Mouse (Mus musculus) kidney, postnatal 4 days (tissue): ENCODE measurements around the gene Fam171a1.
"Not testable (repeated sequence)": the region's sequence is repeated elsewhere in the genome, so short reads cannot be mapped to it uniquely, and the experiment has no call there.

Experiments used
- DNase-seq, 2 experiments: peaks; one replicate each; pipeline ENCODE4 v3.0.0; 2021; ENCODE audit warnings: mixed read lengths in 2 of 2

Gene Fam171a1

GRCm38 (mm10) chr2:3113866-3114265 lies at the start of gene Fam171a1:
Gene Fam171a1 (plus strand): TSS chr2:3114224.
- no peak for DNase-seq

DNA sequence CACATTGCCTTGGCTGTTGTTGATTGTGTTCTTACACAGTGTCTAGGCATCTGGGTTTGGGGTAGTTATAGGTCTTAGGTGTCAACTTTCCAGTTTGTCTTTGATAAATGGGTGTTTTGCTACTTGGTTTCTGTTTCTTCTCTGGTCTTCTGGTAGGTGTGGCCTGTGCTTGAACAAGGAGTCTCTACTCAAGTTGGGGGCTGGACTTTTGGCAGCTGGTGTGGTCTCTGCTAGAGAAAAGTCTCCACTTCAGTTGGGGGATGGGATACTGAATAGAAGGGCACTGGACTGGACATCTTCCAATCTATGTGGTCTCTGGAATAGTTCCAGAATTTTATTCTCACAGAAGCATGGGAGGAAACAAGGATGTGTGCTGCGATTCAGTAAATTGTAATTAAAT lies 44.9 kb upstream of the Fam171a1 start:
- DNase-seq, result no peak

DNA sequence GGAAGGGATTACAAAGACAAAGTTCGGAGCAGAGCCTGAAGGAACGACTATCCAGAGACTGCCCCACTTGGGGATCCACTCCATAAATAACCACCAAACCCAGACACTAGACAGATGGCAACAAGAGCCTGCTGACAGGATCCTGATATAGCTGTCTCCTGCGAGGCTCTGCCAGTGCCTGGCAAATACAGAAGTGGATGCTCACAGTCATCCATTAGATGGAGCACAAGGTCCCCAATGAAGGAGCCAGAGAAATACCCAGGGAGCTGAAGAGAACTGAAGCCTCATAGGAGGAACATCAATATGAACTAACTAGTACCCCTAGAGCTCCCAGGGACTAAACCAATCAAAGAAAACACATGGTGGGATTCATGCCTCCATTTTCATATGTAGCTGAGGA lies 25.7 kb upstream of the Fam171a1 start:
- DNase-seq, result not testable (repeated sequence)

DNA sequence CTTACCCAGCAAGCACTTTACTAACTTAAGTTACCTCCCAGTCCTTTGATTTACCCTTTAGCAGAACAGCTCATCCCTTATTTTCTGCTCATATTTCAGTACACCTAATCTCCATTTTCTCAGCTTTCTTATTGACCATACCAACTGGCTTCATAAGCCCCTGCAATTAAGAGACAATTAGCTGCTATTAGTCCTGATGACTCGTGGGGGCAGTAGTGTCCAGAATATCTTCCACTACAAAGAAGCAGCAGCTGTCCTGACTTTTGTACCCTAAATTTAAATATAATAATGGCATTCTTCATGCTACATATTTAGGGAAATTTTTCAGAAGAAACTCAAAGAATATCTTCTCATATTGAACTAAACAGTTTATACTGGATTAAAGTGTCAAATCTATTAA lies 24.8 kb upstream of the Fam171a1 start:
- DNase-seq, result no peak

DNA sequence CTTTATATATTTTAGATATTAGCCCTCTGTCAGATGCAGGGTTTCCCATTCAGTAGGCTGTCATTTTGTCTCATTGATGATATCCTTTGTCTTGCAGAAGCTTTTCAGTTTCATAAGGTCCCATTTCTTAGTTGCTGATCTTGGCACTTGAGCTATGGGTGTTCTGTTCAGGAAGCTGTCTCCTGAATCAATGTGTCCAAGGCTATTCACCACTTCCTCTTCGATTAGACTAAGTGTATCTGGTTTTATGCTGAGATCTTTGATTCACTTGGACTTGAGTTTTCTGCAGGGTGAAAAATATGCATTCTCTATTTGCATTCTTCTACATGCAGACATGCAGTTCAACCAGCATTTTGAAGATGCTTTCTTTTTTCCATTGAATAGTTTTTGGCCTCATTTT lies 17.9 kb upstream of the Fam171a1 start:
- no peak for DNase-seq

- no peak for DNase-seq
These were observed 14.1 kb upstream of the Fam171a1 start for GRCm38 (mm10) chr2:3099971-3100370.

GRCm38 (mm10) chr2:3101292-3101957 lies 12.6 kb upstream of the Fam171a1 start:
- DNase-seq, result no peak

DNA sequence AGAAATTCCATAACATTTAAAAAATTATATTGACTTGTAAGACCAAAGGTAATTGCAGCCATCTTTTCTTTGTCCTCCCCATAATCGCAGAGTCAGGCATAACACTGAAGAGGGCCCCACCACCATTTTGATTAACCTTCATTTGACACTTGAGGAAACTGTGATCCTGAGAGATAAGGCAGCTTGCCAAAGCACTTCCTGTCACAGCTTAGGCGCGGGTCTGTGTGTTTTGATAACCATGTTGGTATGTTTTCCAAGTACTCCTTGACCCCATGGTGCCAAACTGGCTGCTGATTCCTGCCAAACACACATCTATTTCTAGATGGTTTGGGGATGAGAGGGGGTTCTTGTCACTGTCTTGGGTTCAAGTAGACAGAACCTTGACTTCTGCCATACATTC lies 11.7 kb upstream of the Fam171a1 start:
- DNase-seq, result no peak

DNA sequence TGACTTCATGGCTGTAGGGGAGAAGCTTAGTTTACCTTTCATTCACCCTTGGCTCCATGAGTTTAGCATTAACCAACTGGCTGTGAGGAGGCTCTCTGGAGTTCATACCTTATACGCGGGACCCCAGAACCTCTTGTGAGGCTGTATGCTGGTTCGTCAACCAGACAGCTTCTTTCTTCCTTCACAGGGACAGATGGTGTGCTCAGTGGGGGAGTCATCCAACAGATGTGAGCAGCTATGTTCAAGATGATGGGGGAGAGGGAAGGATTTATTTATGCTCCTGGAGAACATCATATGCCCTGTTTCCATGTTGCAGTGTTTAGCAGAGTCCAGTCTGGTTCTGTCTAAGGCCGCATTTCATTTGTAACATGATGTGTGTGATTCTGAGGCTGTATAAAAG lies 6.6 kb upstream of the Fam171a1 start:
- DNase-seq, result no peak

GRCm38 (mm10) chr2:3108431-3108830 lies 5.6 kb upstream of the Fam171a1 start:
- no peak for DNase-seq

DNA sequence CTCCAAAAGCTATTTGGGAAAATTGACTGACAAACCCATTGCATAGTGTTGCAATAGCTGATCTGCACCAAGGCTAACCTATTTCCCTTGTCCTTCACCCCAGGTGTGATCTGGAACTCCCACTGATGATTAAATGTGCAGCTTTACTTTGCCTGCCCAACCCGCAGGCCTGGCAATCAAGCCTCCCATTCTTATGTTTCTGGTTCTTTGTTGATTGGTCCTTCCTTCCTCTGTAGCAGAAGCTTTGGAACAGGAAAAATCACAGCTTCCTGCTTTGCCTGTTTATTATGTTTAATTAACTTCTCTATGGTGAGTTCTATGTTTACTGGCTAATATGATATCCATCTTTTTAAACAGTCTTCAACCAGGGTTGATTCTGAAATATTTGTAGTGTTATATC lies 5.2 kb upstream of the Fam171a1 start:
- no peak for DNase-seq

GRCm38 (mm10) chr2:3117855-3118202 lies 3.8 kb downstream of the Fam171a1 start:
- no peak for DNase-seq

- DNase-seq, result peak; percentile 94 to 96
These were observed 4.3 kb downstream of the Fam171a1 start for GRCm38 (mm10) chr2:3118203-3118941.

- no peak for DNase-seq
These were observed 4.9 kb downstream of the Fam171a1 start for GRCm38 (mm10) chr2:3118969-3119368.

DNA sequence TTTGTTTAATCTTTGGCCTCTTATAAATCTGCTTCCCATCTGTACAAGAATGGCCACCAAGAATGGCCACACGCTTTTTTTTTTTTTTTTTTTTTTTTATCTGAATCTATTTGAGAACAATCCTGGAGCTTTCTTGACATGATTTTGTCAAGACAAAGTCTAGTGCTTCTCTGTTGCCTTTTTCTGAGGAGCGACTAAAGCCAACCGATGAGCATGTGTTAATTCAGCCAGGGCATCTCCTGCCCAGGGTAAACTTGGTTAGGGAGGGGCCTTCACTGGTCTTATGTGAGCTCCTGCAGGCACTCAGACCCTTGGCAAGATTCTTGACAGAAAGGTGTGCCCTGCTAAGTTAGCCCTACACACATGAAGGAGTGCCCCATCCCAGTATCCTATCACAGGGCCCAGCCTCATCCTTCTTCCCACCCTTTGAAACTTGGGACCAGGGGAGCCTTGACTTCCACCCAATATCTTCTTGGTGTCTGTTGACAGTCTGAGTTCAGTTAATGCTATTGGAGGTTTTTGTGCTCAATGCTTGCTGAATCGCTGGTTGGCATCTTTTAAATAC lies 5.4 kb downstream of the Fam171a1 start:
- no peak for DNase-seq

DNA sequence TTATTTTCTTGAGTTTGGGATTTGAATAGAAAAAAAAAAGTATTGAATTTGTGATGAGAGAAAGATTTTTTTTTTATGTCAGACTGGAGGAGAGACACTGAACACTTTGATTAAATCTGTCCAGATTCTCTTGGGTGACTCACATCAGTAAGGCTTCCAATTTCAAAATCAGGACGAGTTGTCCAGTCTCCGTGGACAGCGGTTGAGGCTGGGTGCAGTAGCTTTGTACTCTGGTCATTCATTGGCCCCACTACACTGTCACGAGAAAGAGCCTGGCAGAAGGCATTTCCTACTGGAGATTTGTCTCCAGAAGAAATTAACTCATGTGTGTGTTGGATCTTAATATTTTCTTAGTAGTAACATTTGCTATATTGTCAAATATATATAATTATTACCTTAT lies 8.5 kb downstream of the Fam171a1 start:
- DNase-seq, result no peak

GRCm38 (mm10) chr2:3127256-3127883 lies 13.3 kb downstream of the Fam171a1 start:
- no peak for DNase-seq

DNA sequence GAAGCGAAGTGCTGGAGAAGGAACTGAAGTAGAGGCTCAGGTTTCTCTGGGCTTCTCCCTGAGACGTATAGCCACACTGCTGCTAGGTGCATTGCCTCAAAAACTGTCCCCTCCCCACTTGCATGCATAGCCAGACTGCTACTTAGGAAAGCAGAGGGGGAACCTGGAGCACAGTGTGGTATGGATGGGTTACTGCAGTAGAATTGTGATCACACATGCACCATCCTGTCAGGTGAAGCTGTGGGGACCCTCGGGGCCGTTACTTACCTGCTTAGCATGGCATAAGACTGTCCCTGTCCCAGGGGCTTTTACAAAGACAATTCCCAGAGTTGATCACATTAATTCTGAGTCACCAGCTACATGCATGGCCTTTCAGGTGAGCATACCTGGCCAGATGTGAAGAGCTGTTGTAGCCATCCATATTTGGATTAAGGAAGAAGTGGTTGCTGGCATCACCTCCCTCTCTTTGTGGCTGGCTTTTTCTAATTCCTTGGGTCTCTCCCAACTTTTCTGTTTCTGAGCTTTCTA lies 14.4 kb downstream of the Fam171a1 start:
- DNase-seq, result no peak

DNA sequence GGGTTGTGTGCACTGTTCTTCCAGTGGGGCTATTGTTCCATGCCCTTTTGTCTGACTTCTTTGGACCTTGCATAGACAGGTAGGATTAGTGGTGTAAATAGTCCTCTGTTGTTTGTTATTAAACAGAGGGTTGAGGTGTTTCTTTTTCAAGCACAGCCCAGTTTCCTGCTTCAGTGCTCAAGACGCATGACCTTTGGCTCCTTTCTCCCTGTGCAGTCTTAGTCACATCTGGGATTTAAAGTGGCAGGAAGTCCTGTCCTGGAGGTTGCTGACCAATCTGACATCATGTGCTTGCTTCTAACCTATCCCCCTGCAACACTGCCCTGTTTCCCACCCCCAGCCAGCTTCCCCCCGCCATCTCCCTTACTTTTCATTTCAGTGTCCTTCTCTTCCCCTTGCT lies 14.9 kb downstream of the Fam171a1 start:
- peak; percentile 34 to 55 for DNase-seq

DNA sequence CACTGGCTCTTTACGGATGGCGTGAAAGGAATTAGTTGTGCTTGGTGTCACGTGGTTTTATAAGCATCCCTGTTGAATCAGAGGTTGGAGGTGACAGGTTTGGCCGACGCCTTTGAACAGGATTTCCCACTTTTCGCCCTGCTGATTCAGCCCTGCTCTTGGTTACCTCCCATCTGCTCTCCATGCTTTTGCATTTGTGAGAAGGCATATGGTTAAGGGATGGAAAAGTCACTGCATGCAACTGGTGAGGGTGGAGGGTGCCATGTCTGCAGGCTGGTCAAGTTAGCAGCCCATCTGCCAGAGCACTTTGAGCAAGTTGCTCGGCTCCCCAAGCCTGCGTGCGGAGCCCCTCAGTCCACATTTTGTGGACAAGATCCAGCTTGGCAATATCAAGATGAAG lies 18.4 kb downstream of the Fam171a1 start:
- DNase-seq, result no peak

GRCm38 (mm10) chr2:3134580-3135296 lies 20.7 kb downstream of the Fam171a1 start:
- peak; percentile 73 to 85 for DNase-seq

DNA sequence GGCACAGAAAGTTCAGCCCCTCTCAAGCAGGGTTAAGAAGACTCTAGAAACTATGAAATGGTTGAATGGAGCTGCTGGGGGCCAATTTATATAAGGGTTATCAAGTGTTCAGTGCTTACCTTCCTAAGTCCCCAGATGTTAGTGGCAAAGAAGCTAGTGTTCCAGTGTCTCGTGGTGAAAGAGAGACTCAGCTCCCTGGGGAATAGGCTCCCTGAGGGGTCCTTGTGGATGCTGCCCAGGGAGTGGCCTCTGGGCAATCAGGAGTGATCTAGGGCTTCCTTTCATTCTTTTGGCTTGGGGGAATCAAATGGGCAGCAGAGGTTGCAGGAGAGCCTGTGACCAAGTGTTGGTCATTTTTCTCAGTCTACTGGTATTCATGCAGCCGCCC lies 21.3 kb downstream of the Fam171a1 start:
- DNase-seq, result peak in 1 of 2 experiments; percentile 41

- DNase-seq, result peak; percentile 50 to 67
These were observed 24.3 kb downstream of the Fam171a1 start for GRCm38 (mm10) chr2:3138308-3138707.
